ENCODE assay signal across 11 mouse cellular contexts in genomic region chr10:26825246-26825889, GRCm38 (mm10).
DNase-seq lines count a peak whose midpoint lies in the region; ATAC-seq and TF ChIP-seq lines count a peak whose summit lies in the region.
"Had no signal": no experiment of that assay in that cellular context is flagged by ENCODE, and none has a peak within 500 bp of the region (broad histone marks: within the 10 kb centered on the region; RNA-seq: fewer than 3 reads in every experiment).

No protein-coding gene starts in this region.

- no peak overlapping the region for H3K4me3 ChIP-seq in midbrain, embryonic 10.5 days
- H3K4me3 ChIP-seq in midbrain, embryonic 11.5 days (ENCODE audit: low read depth, low read length), result no peak overlapping the region
- H3K4me3 ChIP-seq in hindbrain, postnatal 0 days (ENCODE audit: low read length), result no peak overlapping the region
- H3K4me3 ChIP-seq in liver, postnatal 0 days (ENCODE audit: low read depth, low read length), result no peak overlapping the region
- H3K4me3 ChIP-seq: erythroblast, embryonic 14.5 days had no signal

- no peak overlapping the region for H3K4me2 ChIP-seq in midbrain, embryonic 11.5 days
- H3K4me2 ChIP-seq in hindbrain, postnatal 0 days (ENCODE audit: low read depth, low read length), result no peak overlapping the region
- H3K4me2 ChIP-seq in liver, postnatal 0 days (ENCODE audit: low read depth, low read length), result no peak overlapping the region

- DNase-seq in frontal cortex, postnatal 25 days (ENCODE audit: low spot score in 2 of 2), result no peak
- peak; percentile 18 for DNase-seq in midbrain, embryonic 10.5 days (ENCODE audit: low spot score)
- DNase-seq in midbrain, embryonic 11.5 days (ENCODE audit: low spot score, missing footprints), result no peak
- DNase-seq in hindbrain, postnatal 0 days (ENCODE audit: low spot score), result peak; percentile 67
- peak; percentile 23 for DNase-seq in right cerebral cortex, postnatal 14 days
- DNase-seq in kidney, postnatal 36 days, result no peak
- no peak for DNase-seq in liver, postnatal 0 days
- DNase-seq: kidney, adult 8-10 months; liver had no signal

- ATAC-seq in frontal cortex, adult (ENCODE audit: low TSS enrichment), result peak; percentile 82
- ATAC-seq in midbrain, embryonic 11.5 days (ENCODE audit: low FRiP score), result no peak
- ATAC-seq in hindbrain, postnatal 0 days, result peak; percentile 77
- no peak for ATAC-seq in liver, postnatal 0 days

- no peak overlapping the region for H3K27ac ChIP-seq in midbrain, embryonic 10.5 days (replicated peaks)
- H3K27ac ChIP-seq in midbrain, embryonic 11.5 days (ENCODE audit: low read depth, low read length), result no peak overlapping the region
- peak overlapping the region; percentile 56; the same call in 1 of the 2 replicates for H3K27ac ChIP-seq in hindbrain, postnatal 0 days
- no peak overlapping the region for H3K27ac ChIP-seq in liver, postnatal 0 days (ENCODE audit: low read depth)

- TF ChIP-seq EP300 in liver, postnatal 0 days (IDR thresholded peaks at IDR 0.05; ENCODE audit: low read depth), result no peak

- no peaks in the 10 kb centered on the region for H3K27me3 ChIP-seq in midbrain, embryonic 10.5 days (ENCODE audit: low read depth, poor library complexity, severe bottlenecking)
- H3K27me3 ChIP-seq in midbrain, embryonic 11.5 days (ENCODE audit: control insufficient read depth, insufficient read depth, low read length), result no peaks in the 10 kb centered on the region
- no peaks in the 10 kb centered on the region for H3K27me3 ChIP-seq in hindbrain, postnatal 0 days (ENCODE audit: insufficient read depth, low read length)
- H3K27me3 ChIP-seq in liver, postnatal 0 days (ENCODE audit: insufficient read depth, low read length), result no peaks in the 10 kb centered on the region

- peaks cover 50% of the 10 kb centered on the region for H3K4me1 ChIP-seq in midbrain, embryonic 10.5 days
- peaks cover 32% of the 10 kb centered on the region for H3K4me1 ChIP-seq in midbrain, embryonic 11.5 days (ENCODE audit: control insufficient read depth, insufficient read depth, low read length)
- H3K4me1 ChIP-seq in hindbrain, postnatal 0 days (ENCODE audit: insufficient read depth, low read length), result peaks cover 7% of the 10 kb centered on the region
- H3K4me1 ChIP-seq in liver, postnatal 0 days (ENCODE audit: insufficient read depth), result peaks cover 17% of the 10 kb centered on the region

- no peaks in the 10 kb centered on the region for H3K9me3 ChIP-seq in midbrain, embryonic 10.5 days (replicated peaks)
- H3K9me3 ChIP-seq in midbrain, embryonic 11.5 days (ENCODE audit: control insufficient read depth, low read length), result no peaks in the 10 kb centered on the region
- no peaks in the 10 kb centered on the region for H3K9me3 ChIP-seq in hindbrain, postnatal 0 days (ENCODE audit: low read length)
- H3K9me3 ChIP-seq in liver, postnatal 0 days (ENCODE audit: low read length), result no peaks in the 10 kb centered on the region

- no peak overlapping the region for H3K9ac ChIP-seq in midbrain, embryonic 11.5 days (ENCODE audit: low read length)
- no peak overlapping the region for H3K9ac ChIP-seq in hindbrain, postnatal 0 days (replicated peaks; ENCODE audit: low read length)
- H3K9ac ChIP-seq in liver, postnatal 0 days (replicated peaks), result no peak overlapping the region

- no peak for TF ChIP-seq CTCF in hindbrain, postnatal 0 days (IDR thresholded peaks at IDR 0.05; ENCODE audit: low read depth)
- TF ChIP-seq CTCF in liver, postnatal 0 days (IDR thresholded peaks at IDR 0.05; ENCODE audit: low read depth), result no peak

- no peaks in the 10 kb centered on the region for H3K36me3 ChIP-seq in midbrain, embryonic 10.5 days
- no peaks in the 10 kb centered on the region for H3K36me3 ChIP-seq in midbrain, embryonic 11.5 days (ENCODE audit: control insufficient read depth, insufficient read depth, low read length)
- H3K36me3 ChIP-seq in hindbrain, postnatal 0 days (ENCODE audit: insufficient read depth, low read length), result no peaks in the 10 kb centered on the region
- no peaks in the 10 kb centered on the region for H3K36me3 ChIP-seq in liver, postnatal 0 days (replicated peaks; ENCODE audit: insufficient read depth, low read length)

- WGBS in midbrain, embryonic 10.5 days, result 75% methylated on average over 8 of the region's 8 CpGs
- 67% methylated on average over 8 of the region's 8 CpGs for WGBS in midbrain, embryonic 11.5 days
- 50% methylated on average over 8 of the region's 8 CpGs for WGBS in hindbrain, postnatal 0 days
- WGBS in liver, postnatal 0 days (ENCODE audit: insufficient replicate concordance), result 65% methylated on average over 8 of the region's 8 CpGs

Comparison
In these comparisons a context has a peak if more than half of its experiments do, and no peak if none do; other contexts are left out.
1. DNase-seq: peak in midbrain, embryonic 10.5 days (single experiment), hindbrain, postnatal 0 days (single experiment) and right cerebral cortex, postnatal 14 days (single experiment); none in frontal cortex, postnatal 25 days (0 of 2), midbrain, embryonic 11.5 days (single experiment), kidney, postnatal 36 days (0 of 2) and liver, postnatal 0 days (single experiment).
2. ATAC-seq: peak in frontal cortex, adult (single experiment) and hindbrain, postnatal 0 days (single experiment); none in midbrain, embryonic 11.5 days (single experiment) and liver, postnatal 0 days (single experiment).